Mouse (Mus musculus): ENCODE results near the gene Atp11a. TPM values are rescaled to one million over a fixed set of nuclear protein-coding genes. Genes with fewer than 3 reads are reported as not detected.

Gene Atp11a
- polyA plus RNA-seq, 1 experiment from 2014 or later = 17.3 TPM

- H3K4me1 ChIP-seq = peaks cover 14% of the 10 kb centered on the region
- H3K4me2 ChIP-seq = no peak overlapping the region
- no peak overlapping the region for H3K4me3 ChIP-seq
- 35% methylated on average over 6 of the region's 6 CpGs for WGBS
- no peaks in the 10 kb centered on the region for H3K27me3 ChIP-seq
- H3K36me3 ChIP-seq = no peaks in the 10 kb centered on the region
- no peak for ATAC-seq (ENCODE audit: insufficient number of reproducible peaks, insufficient read depth, low FRiP score, low TSS enrichment, low read depth)
- H3K9ac ChIP-seq = no peak overlapping the region
- no peaks in the 10 kb centered on the region for H3K9me3 ChIP-seq
- H3K27ac ChIP-seq = peak overlapping the region; percentile 68; the same call in 1 of the 2 replicates
Observed at GRCm38 (mm10) chr8:12753054-12753453, 3.8 kb upstream of the Atp11a start.

- Histone ChIP-seq H3K36me3 (no peaks in the 10 kb centered on the region), H3K4me3 (no peak overlapping the region), H3K9me3 (no peaks in the 10 kb centered on the region), H3K4me1 (peaks cover 25% of the 10 kb centered on the region), H3K27ac (no peak overlapping the region), H3K9ac (no peak overlapping the region), H3K27me3 (no peaks in the 10 kb centered on the region), H3K4me2 (no peak overlapping the region)
- WGBS = 72% methylated on average over 5 of the region's 5 CpGs
- no peak for ATAC-seq (ENCODE audit: insufficient number of reproducible peaks, insufficient read depth, low FRiP score, low TSS enrichment, low read depth)
Observed at GRCm38 (mm10) chr8:12754115-12754514, 2.7 kb upstream of the Atp11a start.

- no peaks in the 10 kb centered on the region for H3K27me3 ChIP-seq
- no peak overlapping the region; the same call in 1 of the 2 replicates for H3K27ac ChIP-seq
- no peaks in the 10 kb centered on the region for H3K36me3 ChIP-seq
- 54% methylated on average over 2 of the region's 2 CpGs for WGBS
- peaks cover 35% of the 10 kb centered on the region for H3K4me1 ChIP-seq
- ATAC-seq (ENCODE audit: insufficient number of reproducible peaks, insufficient read depth, low FRiP score, low TSS enrichment, low read depth) = no peak
- no peaks in the 10 kb centered on the region for H3K9me3 ChIP-seq
- no peak overlapping the region for H3K4me2 ChIP-seq
- H3K4me3 ChIP-seq = no peak overlapping the region
- no peak overlapping the region for H3K9ac ChIP-seq
Observed at GRCm38 (mm10) chr8:12755312-12755711, 1.5 kb upstream of the Atp11a start.

- H3K4me1 ChIP-seq = peaks cover 39% of the 10 kb centered on the region
- WGBS = 86% methylated on average over 5 of the region's 5 CpGs
- peak overlapping the region; percentile 78 for H3K27ac ChIP-seq
- no peak overlapping the region for H3K4me3 ChIP-seq
- H3K9me3 ChIP-seq = no peaks in the 10 kb centered on the region
- H3K36me3 ChIP-seq = no peaks in the 10 kb centered on the region
- H3K27me3 ChIP-seq = no peaks in the 10 kb centered on the region
- no peak overlapping the region for H3K4me2 ChIP-seq
- no peak overlapping the region for H3K9ac ChIP-seq
- ATAC-seq (ENCODE audit: insufficient number of reproducible peaks, insufficient read depth, low FRiP score, low TSS enrichment, low read depth) = no peak
Observed at GRCm38 (mm10) chr8:12755826-12756225, 988 bp upstream of the Atp11a start.

GRCm38 (mm10) chr8:12757231-12757940 is 572 bp downstream of the Atp11a start:
- H3K4me2 ChIP-seq = peak overlapping the region; percentile 88
- peaks cover 46% of the 10 kb centered on the region for H3K4me1 ChIP-seq
- H3K27me3 ChIP-seq = no peaks in the 10 kb centered on the region
- peaks cover 4% of the 10 kb centered on the region for H3K36me3 ChIP-seq
- H3K4me3 ChIP-seq = peak overlapping the region; percentile 81
- H3K9ac ChIP-seq = peak overlapping the region; percentile 91
- H3K9me3 ChIP-seq = no peaks in the 10 kb centered on the region
- peak overlapping the region; percentile 78 for H3K27ac ChIP-seq
- under 1% methylated on average over 61 of the region's 61 CpGs for WGBS
- ATAC-seq (ENCODE audit: insufficient number of reproducible peaks, insufficient read depth, low FRiP score, low TSS enrichment, low read depth) = peak; percentile 40

- no peak for ATAC-seq (ENCODE audit: insufficient number of reproducible peaks, insufficient read depth, low FRiP score, low TSS enrichment, low read depth)
- Histone ChIP-seq H3K4me2 (no peak overlapping the region), H3K9me3 (no peaks in the 10 kb centered on the region), H3K9ac (no peak overlapping the region), H3K4me1 (peaks cover 38% of the 10 kb centered on the region), H3K4me3 (no peak overlapping the region), H3K27ac (no peak overlapping the region), H3K36me3 (peaks cover 7% of the 10 kb centered on the region), H3K27me3 (no peaks in the 10 kb centered on the region)
- 82% methylated on average over 3 of the region's 3 CpGs for WGBS
Observed at GRCm38 (mm10) chr8:12759963-12760362, 3.1 kb downstream of the Atp11a start.

GRCm38 (mm10) chr8:12761873-12762272 is 5.1 kb downstream of the Atp11a start:
- H3K27me3 ChIP-seq = no peaks in the 10 kb centered on the region
- no peak overlapping the region for H3K9ac ChIP-seq
- H3K27ac ChIP-seq = no peak overlapping the region
- no peak for ATAC-seq (ENCODE audit: insufficient number of reproducible peaks, insufficient read depth, low FRiP score, low TSS enrichment, low read depth)
- no peak overlapping the region for H3K4me3 ChIP-seq
- H3K4me1 ChIP-seq = peaks cover 38% of the 10 kb centered on the region
- H3K36me3 ChIP-seq = peaks cover 7% of the 10 kb centered on the region
- H3K4me2 ChIP-seq = no peak overlapping the region
- H3K9me3 ChIP-seq = no peaks in the 10 kb centered on the region
- 88% methylated on average over 3 of the region's 3 CpGs for WGBS

- peaks cover 27% of the 10 kb centered on the region for H3K4me1 ChIP-seq
- no peak overlapping the region for H3K27ac ChIP-seq
- H3K27me3 ChIP-seq = no peaks in the 10 kb centered on the region
- no peak overlapping the region for H3K4me2 ChIP-seq
- WGBS = 83% methylated on average over 4 of the region's 4 CpGs
- H3K9me3 ChIP-seq = no peaks in the 10 kb centered on the region
- no peak for ATAC-seq (ENCODE audit: insufficient number of reproducible peaks, insufficient read depth, low FRiP score, low TSS enrichment, low read depth)
- H3K9ac ChIP-seq = no peak overlapping the region
- peaks cover 7% of the 10 kb centered on the region for H3K36me3 ChIP-seq
- H3K4me3 ChIP-seq = no peak overlapping the region
Observed at GRCm38 (mm10) chr8:12763565-12764108, 6.8 kb downstream of the Atp11a start.

GRCm38 (mm10) chr8:12764971-12765370 is 8.2 kb downstream of the Atp11a start:
- H3K9me3 ChIP-seq = no peaks in the 10 kb centered on the region
- no peak overlapping the region for H3K4me2 ChIP-seq
- H3K27me3 ChIP-seq = no peaks in the 10 kb centered on the region
- H3K4me3 ChIP-seq = no peak overlapping the region
- WGBS = 73% methylated on average over 4 of the region's 4 CpGs
- ATAC-seq (ENCODE audit: insufficient number of reproducible peaks, insufficient read depth, low FRiP score, low TSS enrichment, low read depth) = no peak
- H3K36me3 ChIP-seq = peaks cover 7% of the 10 kb centered on the region
- no peak overlapping the region for H3K27ac ChIP-seq
- H3K9ac ChIP-seq = no peak overlapping the region
- peaks cover 13% of the 10 kb centered on the region for H3K4me1 ChIP-seq

- Histone ChIP-seq H3K9ac (no peak overlapping the region), H3K4me1 (no peaks in the 10 kb centered on the region), H3K27me3 (no peaks in the 10 kb centered on the region), H3K4me2 (no peak overlapping the region), H3K27ac (no peak overlapping the region), H3K36me3 (peaks cover 4% of the 10 kb centered on the region; the same call in 1 of the 2 replicates), H3K9me3 (no peaks in the 10 kb centered on the region), H3K4me3 (no peak overlapping the region)
- no peak for ATAC-seq (ENCODE audit: insufficient number of reproducible peaks, insufficient read depth, low FRiP score, low TSS enrichment, low read depth)
- 92% methylated on average over 3 of the region's 3 CpGs for WGBS
Observed at GRCm38 (mm10) chr8:12767176-12767575, 10.4 kb downstream of the Atp11a start.

GRCm38 (mm10) chr8:12768747-12769146 is 11.9 kb downstream of the Atp11a start:
- H3K4me2 ChIP-seq = no peak overlapping the region
- 86% methylated on average over 6 of the region's 6 CpGs for WGBS
- H3K4me3 ChIP-seq = no peak overlapping the region
- no peaks in the 10 kb centered on the region for H3K4me1 ChIP-seq
- no peak overlapping the region for H3K9ac ChIP-seq
- H3K27me3 ChIP-seq = no peaks in the 10 kb centered on the region
- no peak overlapping the region for H3K27ac ChIP-seq
- no peak for ATAC-seq (ENCODE audit: insufficient number of reproducible peaks, insufficient read depth, low FRiP score, low TSS enrichment, low read depth)
- H3K9me3 ChIP-seq = no peaks in the 10 kb centered on the region
- no peaks in the 10 kb centered on the region for H3K36me3 ChIP-seq

GRCm38 (mm10) chr8:12769296-12769695 is 12.5 kb downstream of the Atp11a start:
- Histone ChIP-seq H3K9me3 (no peaks in the 10 kb centered on the region), H3K27me3 (no peaks in the 10 kb centered on the region), H3K4me2 (no peak overlapping the region), H3K9ac (no peak overlapping the region), H3K36me3 (no peaks in the 10 kb centered on the region), H3K4me3 (no peak overlapping the region), H3K27ac (no peak overlapping the region), H3K4me1 (no peaks in the 10 kb centered on the region)
- WGBS = 92% methylated on average over 7 of the region's 7 CpGs
- ATAC-seq (ENCODE audit: insufficient number of reproducible peaks, insufficient read depth, low FRiP score, low TSS enrichment, low read depth) = no peak
